Mouse (Mus musculus) kidney, embryonic 16.5 days (tissue): ENCODE results near the gene Commd1. TPM values are rescaled to one million over a fixed set of nuclear protein-coding genes. Genes with fewer than 3 reads are reported as not detected.

Source experiments
- ATAC-seq: fragments of 200-750 bp; cut with Nextera tagmentation; 2 replicates; pipeline ENCODE4 v1.8.0; 2017; ENCODE audit warnings: moderate TSS enrichment; ENCODE audit not compliant: low FRiP score, low TSS enrichment
- H3K27ac ChIP-seq: fragments of 300-500 bp; sonication (generic); 2 replicates; pipeline ENCODE4 v1.5.1; 2014; ENCODE audit warnings: low read length
- H3K27me3 ChIP-seq: fragments of 300-500 bp; sonication (generic); 2 replicates; pipeline ENCODE4 v1.6.1; 2014; ENCODE audit warnings: low read length, control low read depth, mixed read lengths; ENCODE audit not compliant: insufficient read depth
- H3K36me3 ChIP-seq: fragments of 300-500 bp; sonication (generic); 2 replicates; pipeline ENCODE4 v1.6.1; 2014; ENCODE audit warnings: low read length, control low read depth, mixed read lengths; ENCODE audit not compliant: insufficient read depth
- H3K4me1 ChIP-seq: fragments of 300-500 bp; sonication (generic); 2 replicates; pipeline ENCODE4 v1.6.1; 2014; ENCODE audit warnings: low read length, control low read depth, mixed read lengths; ENCODE audit not compliant: insufficient read depth
- H3K4me2 ChIP-seq: fragments of 300-500 bp; sonication (generic); replicated peaks from 2 replicates; pipeline ENCODE4 v1.6.1; 2014; ENCODE audit warnings: low read depth, low read length
- H3K4me3 ChIP-seq: fragments of 300-500 bp; sonication (generic); 2 replicates; pipeline ENCODE4 v1.5.1; 2014; ENCODE audit warnings: mild to moderate bottlenecking, low read length
- H3K9ac ChIP-seq: fragments of 300-500 bp; sonication (generic); replicated peaks from 2 replicates; pipeline ENCODE4 v1.6.1; 2014; ENCODE audit warnings: low read length
- H3K9me3 ChIP-seq: fragments of 300-500 bp; sonication (generic); 2 replicates; pipeline ENCODE4 v1.6.1; 2016; ENCODE audit warnings: low read length, control low read depth
- WGBS: fragments of 180-500 bp; shearing (Covaris S2); extraction: QIAGEN DNeasy Blood & Tissue Kit; methylation state at CpG from one replicate; pipeline ENCODE4 v1.1.7; 2014; 5-methylcytosine and 5-hydroxymethylcytosine counted together
- polyA plus RNA-seq: library from polyadenylated mRNA; unstranded; fragments of >200 nt; fragmentation: Nextera tagmentation; extraction: Ambion mirVana; gene quantifications from 2 replicates; pipeline ENCODE4 v1.2.1, GENCODE M21; 2015

Gene Commd1
- polyA plus RNA-seq, 1 experiment from 2014 or later: 385 TPM

- Histone ChIP-seq H3K4me3 (no peak overlapping the region), H3K27ac (no peak overlapping the region), H3K36me3 (no peaks in the 10 kb centered on the region), H3K27me3 (no peaks in the 10 kb centered on the region), H3K4me2 (no peak overlapping the region), H3K9me3 (no peaks in the 10 kb centered on the region), H3K9ac (no peak overlapping the region), H3K4me1 (no peaks in the 10 kb centered on the region)
- ATAC-seq: no peak
- 90% methylated on average over 1 of the region's 1 CpGs for whole genome bisulfite sequencing
Measured at GRCm38 (mm10) chr11:22885350-22885749, 96.8 kb downstream of the Commd1 start.

GRCm38 (mm10) chr11:22883676-22884075, 98.5 kb downstream of the Commd1 start:
- Histone ChIP-seq H3K4me1 (no peaks in the 10 kb centered on the region), H3K27ac (no peak overlapping the region), H3K27me3 (no peaks in the 10 kb centered on the region), H3K4me3 (no peak overlapping the region), H3K36me3 (no peaks in the 10 kb centered on the region), H3K9ac (no peak overlapping the region), H3K4me2 (no peak overlapping the region), H3K9me3 (no peaks in the 10 kb centered on the region)
- 67% methylated on average over 2 of the region's 2 CpGs for WGBS
- no peak for ATAC-seq

GRCm38 (mm10) chr11:22882926-22883325, 99.3 kb downstream of the Commd1 start:
- H3K4me2 ChIP-seq: no peak overlapping the region
- H3K27ac ChIP-seq: no peak overlapping the region
- H3K4me1 ChIP-seq: no peaks in the 10 kb centered on the region
- no peaks in the 10 kb centered on the region for H3K27me3 ChIP-seq
- H3K9ac ChIP-seq: no peak overlapping the region
- no peaks in the 10 kb centered on the region for H3K36me3 ChIP-seq
- no peak overlapping the region for H3K4me3 ChIP-seq
- ATAC-seq: no peak
- no peaks in the 10 kb centered on the region for H3K9me3 ChIP-seq

GRCm38 (mm10) chr11:22880383-22881172, 101.6 kb downstream of the Commd1 start:
- Histone ChIP-seq H3K27ac (no peak overlapping the region), H3K9me3 (no peaks in the 10 kb centered on the region), H3K27me3 (no peaks in the 10 kb centered on the region), H3K4me1 (no peaks in the 10 kb centered on the region), H3K36me3 (no peaks in the 10 kb centered on the region), H3K9ac (no peak overlapping the region), H3K4me2 (no peak overlapping the region), H3K4me3 (no peak overlapping the region)
- WGBS: 72% methylated on average over 3 of the region's 3 CpGs
- ATAC-seq: no peak

- Histone ChIP-seq H3K4me2 (no peak overlapping the region), H3K27me3 (no peaks in the 10 kb centered on the region), H3K36me3 (no peaks in the 10 kb centered on the region), H3K9me3 (no peaks in the 10 kb centered on the region), H3K4me3 (no peak overlapping the region), H3K9ac (no peak overlapping the region), H3K27ac (no peak overlapping the region), H3K4me1 (no peaks in the 10 kb centered on the region)
- no peak for ATAC-seq
- WGBS: 88% methylated on average over 4 of the region's 4 CpGs
Measured at GRCm38 (mm10) chr11:22879645-22880044, 102.5 kb downstream of the Commd1 start.

- H3K9ac ChIP-seq: no peak overlapping the region
- H3K36me3 ChIP-seq: no peaks in the 10 kb centered on the region
- whole genome bisulfite sequencing: 90% methylated on average over 3 of the region's 3 CpGs
- no peaks in the 10 kb centered on the region for H3K9me3 ChIP-seq
- H3K4me2 ChIP-seq: no peak overlapping the region
- no peak overlapping the region for H3K27ac ChIP-seq
- no peak for ATAC-seq
- peaks cover 3% of the 10 kb centered on the region; the same call in 1 of the 2 replicates for H3K4me1 ChIP-seq
- H3K27me3 ChIP-seq: no peaks in the 10 kb centered on the region
- H3K4me3 ChIP-seq: no peak overlapping the region
Measured at GRCm38 (mm10) chr11:22876680-22877330, 105.4 kb downstream of the Commd1 start.

- Histone ChIP-seq H3K4me2 (no peak overlapping the region), H3K4me3 (no peak overlapping the region), H3K9ac (no peak overlapping the region), H3K9me3 (no peaks in the 10 kb centered on the region), H3K36me3 (no peaks in the 10 kb centered on the region), H3K27ac (no peak overlapping the region), H3K27me3 (no peaks in the 10 kb centered on the region), H3K4me1 (peaks cover 6% of the 10 kb centered on the region)
- ATAC-seq: no peak
- 77% methylated on average over 4 of the region's 4 CpGs for WGBS
Measured at GRCm38 (mm10) chr11:22875279-22875678, 106.9 kb downstream of the Commd1 start.

GRCm38 (mm10) chr11:22874747-22875146, 107.4 kb downstream of the Commd1 start:
- Histone ChIP-seq H3K36me3 (no peaks in the 10 kb centered on the region), H3K4me3 (no peak overlapping the region), H3K27me3 (no peaks in the 10 kb centered on the region), H3K9ac (no peak overlapping the region), H3K9me3 (no peaks in the 10 kb centered on the region), H3K4me2 (no peak overlapping the region), H3K4me1 (peaks cover 6% of the 10 kb centered on the region), H3K27ac (no peak overlapping the region)
- 77% methylated on average over 6 of the region's 6 CpGs for WGBS
- no peak for ATAC-seq

- no peak for ATAC-seq
- Histone ChIP-seq H3K9ac (no peak overlapping the region), H3K4me1 (peaks cover 6% of the 10 kb centered on the region), H3K4me2 (no peak overlapping the region), H3K4me3 (no peak overlapping the region), H3K9me3 (no peaks in the 10 kb centered on the region), H3K27ac (0 out of 2 replicates have a peak overlapping the region, but pooled peaks have one; percentile 52), H3K36me3 (no peaks in the 10 kb centered on the region), H3K27me3 (no peaks in the 10 kb centered on the region)
- WGBS: 76% methylated on average over 4 of the region's 4 CpGs
Measured at GRCm38 (mm10) chr11:22873383-22873782, 108.8 kb downstream of the Commd1 start.

GRCm38 (mm10) chr11:22872307-22872680, 109.9 kb downstream of the Commd1 start:
- no peaks in the 10 kb centered on the region for H3K27me3 ChIP-seq
- H3K4me2 ChIP-seq: peak overlapping the region; percentile 7; the same call in 1 of the 2 replicates
- H3K4me3 ChIP-seq: no peak overlapping the region
- H3K27ac ChIP-seq: peak overlapping the region; percentile 59
- 39% methylated on average over 4 of the region's 4 CpGs for WGBS
- H3K36me3 ChIP-seq: no peaks in the 10 kb centered on the region
- peaks cover 6% of the 10 kb centered on the region for H3K4me1 ChIP-seq
- H3K9me3 ChIP-seq: no peaks in the 10 kb centered on the region
- H3K9ac ChIP-seq: no peak overlapping the region
- no peak for ATAC-seq
